Mouse (Mus musculus) stomach, embryonic 16.5 days (tissue): ENCODE data around the gene Preb. TPM values are rescaled to one million over a fixed set of nuclear protein-coding genes. Genes with fewer than 3 reads are reported as not detected.
A peak's percentile ranks its signal among the peaks of the same experiment; 100 is the strongest.

Experiments used
- ATAC-seq: fragments of 200-750 bp; cut with Nextera tagmentation; 2 replicates; pipeline ENCODE4 v1.8.0; 2017; ENCODE audit warnings: moderate number of reproducible peaks, moderate TSS enrichment; ENCODE audit not compliant: insufficient read depth, low FRiP score
- H3K27ac ChIP-seq: fragments of 300-500 bp; sonication (generic); 2 replicates; pipeline ENCODE4 v1.5.1; 2014; ENCODE audit warnings: low read length
- H3K27me3 ChIP-seq: fragments of 300-500 bp; sonication (generic); 2 replicates; pipeline ENCODE4 v1.6.1; 2014; ENCODE audit warnings: low read length, control low read depth, mixed read lengths; ENCODE audit not compliant: control insufficient read depth, insufficient read depth
- H3K36me3 ChIP-seq: fragments of 300-500 bp; sonication (generic); 2 replicates; pipeline ENCODE4 v1.6.1; 2014; ENCODE audit warnings: low read length; ENCODE audit not compliant: control insufficient read depth, insufficient read depth
- H3K4me1 ChIP-seq: fragments of 300-500 bp; sonication (generic); 2 replicates; pipeline ENCODE4 v1.6.1; 2014; ENCODE audit warnings: low read length, control low read depth, mixed read lengths; ENCODE audit not compliant: control insufficient read depth, insufficient read depth
- H3K4me2 ChIP-seq: fragments of 300-500 bp; sonication (generic); 2 replicates; pipeline ENCODE4 v1.6.1; 2014; ENCODE audit warnings: low read depth, low read length, mixed read lengths
- H3K4me3 ChIP-seq: fragments of 300-500 bp; sonication (generic); replicated peaks from 2 replicates; pipeline ENCODE4 v1.5.1; 2014; ENCODE audit warnings: mild to moderate bottlenecking, low read length
- H3K9ac ChIP-seq: fragments of 300-500 bp; sonication (generic); 2 replicates; pipeline ENCODE4 v1.6.1; 2014; ENCODE audit warnings: low read length
- H3K9me3 ChIP-seq: fragments of 300-500 bp; sonication (generic); replicated peaks from 2 replicates; pipeline ENCODE4 v1.6.1; 2016; ENCODE audit warnings: low read length, control low read depth; ENCODE audit not compliant: control insufficient read depth
- WGBS: fragments of 180-500 bp; shearing (Covaris S2); extraction: QIAGEN DNeasy Blood & Tissue Kit; methylation state at CpG from one replicate; pipeline ENCODE4 v1.1.7; 2014; 5-methylcytosine and 5-hydroxymethylcytosine counted together
- polyA plus RNA-seq: library from polyadenylated mRNA; unstranded; fragments of >200 nt; fragmentation: Nextera tagmentation; extraction: Ambion mirVana; gene quantifications from 2 replicates; pipeline ENCODE4 v1.2.1, GENCODE M21; 2015

Preb gene
- polyA plus RNA-seq, 1 experiment from 2014 or later, result 154 TPM

DNA sequence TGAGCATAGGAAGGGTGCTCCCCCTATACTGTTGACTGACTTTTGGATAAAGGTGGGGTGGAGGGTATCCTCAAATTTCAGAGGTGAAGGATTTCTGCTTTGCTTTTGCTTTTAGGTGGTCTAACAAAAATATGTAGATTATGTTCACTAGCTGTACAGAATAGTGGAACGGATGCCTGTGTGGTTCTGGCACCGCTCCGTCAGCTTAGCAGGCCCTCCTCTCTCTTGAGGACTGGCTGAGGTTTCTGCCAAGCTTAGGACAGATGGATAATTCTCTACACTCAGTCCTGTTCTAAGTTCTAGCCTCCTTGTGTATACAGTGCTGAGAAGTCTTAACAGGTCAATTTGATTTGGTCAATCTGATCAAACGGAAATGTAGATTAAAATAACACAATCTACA lies 9.7 kb downstream of the Preb start:
- Histone ChIP-seq H3K27ac (peak overlapping the region; percentile 76), H3K4me1 (peaks cover 17% of the 10 kb centered on the region), H3K9ac (peak overlapping the region; percentile 72), H3K27me3 (no peaks in the 10 kb centered on the region), H3K4me2 (peak overlapping the region; percentile 88), H3K4me3 (peak overlapping the region; percentile 70), H3K36me3 (peaks cover 16% of the 10 kb centered on the region; the same call in 1 of the 2 replicates), H3K9me3 (no peaks in the 10 kb centered on the region)
- ATAC-seq, result no peak
- whole genome bisulfite sequencing, result 57% methylated on average over 4 of the region's 4 CpGs

DNA sequence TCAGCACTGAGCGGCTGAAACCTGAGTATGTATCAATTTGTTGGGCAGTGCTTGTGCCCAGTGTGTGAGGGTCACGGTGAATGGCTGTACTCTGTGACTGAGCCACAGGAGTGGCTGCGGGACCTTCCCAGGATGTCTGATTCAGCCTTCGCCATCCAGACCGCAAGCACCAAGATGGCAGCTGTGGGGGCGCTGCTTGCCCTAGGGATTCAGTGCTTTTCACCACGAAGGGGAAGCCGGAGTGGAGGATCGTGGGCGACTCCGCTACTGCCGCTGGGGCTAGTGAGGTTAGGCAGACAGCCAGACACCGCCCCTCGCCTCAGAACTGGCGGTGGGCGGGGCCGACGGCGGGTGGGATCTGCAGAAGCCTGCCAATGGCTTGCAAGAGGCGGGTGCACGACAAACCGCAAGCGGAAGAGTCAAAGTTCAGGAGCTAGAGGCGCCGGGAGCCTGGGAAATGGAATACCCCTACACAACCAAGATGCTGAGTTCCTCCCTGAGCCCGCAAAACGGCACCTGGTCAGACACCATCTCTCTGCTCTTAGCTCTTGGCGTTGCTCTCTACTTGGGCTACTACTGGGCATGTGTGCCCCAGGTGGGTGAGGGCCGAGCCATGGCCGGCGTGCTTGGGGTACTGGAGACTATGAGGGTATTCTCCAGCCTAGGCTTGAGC lies 10.4 kb downstream of the Preb start:
- WGBS, result under 1% methylated on average over 31 of the region's 31 CpGs
- H3K27ac ChIP-seq, result peak overlapping the region; percentile 76
- H3K36me3 ChIP-seq, result peaks cover 15% of the 10 kb centered on the region; the same call in 1 of the 2 replicates
- H3K4me2 ChIP-seq, result peak overlapping the region; percentile 88
- no peaks in the 10 kb centered on the region for H3K9me3 ChIP-seq
- peaks cover 17% of the 10 kb centered on the region for H3K4me1 ChIP-seq
- ATAC-seq, result peak; percentile 84
- peak overlapping the region; percentile 70 for H3K4me3 ChIP-seq
- H3K9ac ChIP-seq, result peak overlapping the region; percentile 72
- H3K27me3 ChIP-seq, result no peaks in the 10 kb centered on the region

DNA sequence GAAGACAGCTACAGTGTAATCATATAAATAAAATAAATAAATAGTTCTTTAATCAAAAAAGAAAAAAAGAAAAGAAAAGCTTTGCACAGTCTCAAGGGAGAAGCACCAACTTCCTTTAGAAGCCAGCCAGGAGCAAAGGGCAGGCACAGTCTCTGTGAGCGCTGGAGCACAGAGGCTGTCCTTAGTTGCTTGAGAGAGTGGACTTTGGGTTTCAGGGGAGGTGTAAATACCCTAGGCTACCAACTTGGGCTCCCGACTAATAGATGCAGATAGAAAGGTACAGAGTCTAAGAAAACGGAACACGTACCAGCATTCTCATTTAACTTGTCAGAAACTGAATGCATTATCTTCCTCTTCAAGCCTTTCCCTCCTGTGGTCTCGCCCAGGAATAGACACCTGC lies 11.5 kb downstream of the Preb start:
- Histone ChIP-seq H3K27me3 (no peaks in the 10 kb centered on the region), H3K9me3 (no peaks in the 10 kb centered on the region), H3K4me3 (no peak overlapping the region), H3K36me3 (0 out of 2 replicates have a peak, but pooled peaks cover 4% of the 10 kb centered on the region), H3K9ac (no peak overlapping the region), H3K4me2 (no peak overlapping the region), H3K27ac (no peak overlapping the region), H3K4me1 (peaks cover 17% of the 10 kb centered on the region)
- no peak for ATAC-seq
- 74% methylated on average over 5 of the region's 5 CpGs for WGBS

DNA sequence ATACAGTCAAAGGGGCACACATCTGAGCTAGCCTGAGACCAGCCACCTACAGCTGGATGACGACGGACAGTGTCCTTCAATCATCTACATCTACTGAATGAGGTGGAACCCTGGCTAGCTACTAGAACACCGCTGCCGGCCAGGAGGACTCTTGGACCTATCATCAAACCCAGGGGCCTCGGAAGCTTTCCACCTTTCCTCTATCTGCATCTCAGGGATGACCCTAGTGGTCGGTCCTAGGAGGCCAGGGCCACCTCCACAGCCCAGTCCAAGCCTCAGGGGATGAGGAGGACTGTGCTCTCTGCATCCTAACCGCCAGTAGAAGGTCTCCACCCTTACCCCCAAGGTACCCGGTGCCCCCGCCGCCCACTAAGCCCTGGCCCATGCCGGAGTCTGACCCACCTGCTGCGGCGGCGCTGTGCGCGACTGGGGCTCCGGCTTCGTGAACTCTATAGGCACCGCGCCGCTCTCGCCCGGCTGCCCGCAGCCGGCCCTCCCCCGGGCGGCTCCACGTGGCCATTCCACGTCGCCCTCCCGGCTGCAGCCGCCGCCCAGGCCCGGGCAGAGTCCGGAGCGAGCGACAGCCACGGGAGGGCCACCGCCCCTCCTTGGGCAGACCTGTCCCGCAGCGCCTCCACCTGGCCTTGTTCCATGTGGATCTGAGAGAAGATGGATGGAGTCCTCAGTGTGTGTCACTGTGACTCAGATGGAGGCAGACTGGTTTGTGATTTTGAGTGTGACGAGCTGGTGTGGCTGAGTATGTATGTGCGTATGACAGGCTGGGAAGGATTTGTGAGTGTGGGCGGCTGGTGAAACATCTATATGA lies 15.0 kb downstream of the Preb start, which contains the start of gene Cgref1:
Gene Cgref1, minus strand, starts transcription at position 636 of the 826 bp plus-strand sequence.
- Histone ChIP-seq H3K4me1 (peaks cover 10% of the 10 kb centered on the region), H3K9me3 (no peaks in the 10 kb centered on the region), H3K27me3 (no peaks in the 10 kb centered on the region), H3K36me3 (no peaks in the 10 kb centered on the region), H3K9ac (peak within 1 kb of the TSS; percentile 67), H3K4me2 (peak within 1 kb of the TSS; percentile 65), H3K27ac (no peak within 1 kb of the TSS), H3K4me3 (peak within 1 kb of the TSS; percentile 40)
- WGBS, result 6% methylated on average over 44 of the region's 44 CpGs
- peak; percentile 77; the same call in 1 of the 2 replicates for ATAC-seq

DNA sequence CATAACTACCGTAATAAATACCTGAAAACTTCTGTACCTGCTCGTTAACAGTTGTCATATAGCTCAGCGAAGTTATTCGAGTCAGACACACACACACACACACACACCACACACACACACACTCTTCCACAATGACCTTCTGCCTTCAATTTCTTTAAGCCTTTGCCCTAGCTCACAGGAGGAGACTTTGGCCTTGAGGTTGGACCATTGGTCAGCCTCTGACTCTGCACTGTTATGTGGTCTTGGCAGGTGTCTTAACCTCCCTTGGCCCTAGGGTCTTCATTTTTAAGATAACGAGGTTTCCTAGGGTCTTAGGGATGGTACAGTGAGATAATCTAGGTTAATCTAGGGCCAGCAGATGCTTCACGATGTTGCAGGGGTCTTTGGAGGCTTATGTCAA lies 15.8 kb downstream of the Preb start:
- Histone ChIP-seq H3K27me3 (no peaks in the 10 kb centered on the region), H3K9ac (no peak overlapping the region), H3K27ac (no peak overlapping the region), H3K36me3 (no peaks in the 10 kb centered on the region), H3K4me1 (peaks cover 8% of the 10 kb centered on the region), H3K4me3 (no peak overlapping the region), H3K4me2 (no peak overlapping the region), H3K9me3 (no peaks in the 10 kb centered on the region)
- 87% methylated on average over 6 of the region's 6 CpGs for whole genome bisulfite sequencing
- ATAC-seq, result no peak

DNA sequence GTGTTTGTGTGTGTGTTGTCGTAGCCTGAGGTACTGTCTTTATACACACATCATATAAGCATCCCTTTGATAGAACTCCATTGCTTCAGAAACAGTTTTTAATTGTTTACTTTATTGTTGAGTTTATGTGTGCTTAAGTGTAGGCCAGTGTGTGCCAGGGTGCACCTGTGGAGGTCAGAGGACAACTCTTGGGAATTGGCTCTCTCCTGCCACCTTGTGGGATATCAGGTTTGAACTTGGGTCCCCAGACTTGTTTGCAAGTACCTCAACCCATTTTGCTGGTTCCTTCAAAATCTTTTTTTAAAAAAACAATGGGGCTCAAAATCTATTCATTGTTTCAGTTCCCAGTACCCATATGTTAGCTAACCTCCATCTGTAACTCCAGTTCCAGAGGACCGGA lies 17.2 kb downstream of the Preb start:
- WGBS, result 92% methylated on average over 2 of the region's 2 CpGs

DNA sequence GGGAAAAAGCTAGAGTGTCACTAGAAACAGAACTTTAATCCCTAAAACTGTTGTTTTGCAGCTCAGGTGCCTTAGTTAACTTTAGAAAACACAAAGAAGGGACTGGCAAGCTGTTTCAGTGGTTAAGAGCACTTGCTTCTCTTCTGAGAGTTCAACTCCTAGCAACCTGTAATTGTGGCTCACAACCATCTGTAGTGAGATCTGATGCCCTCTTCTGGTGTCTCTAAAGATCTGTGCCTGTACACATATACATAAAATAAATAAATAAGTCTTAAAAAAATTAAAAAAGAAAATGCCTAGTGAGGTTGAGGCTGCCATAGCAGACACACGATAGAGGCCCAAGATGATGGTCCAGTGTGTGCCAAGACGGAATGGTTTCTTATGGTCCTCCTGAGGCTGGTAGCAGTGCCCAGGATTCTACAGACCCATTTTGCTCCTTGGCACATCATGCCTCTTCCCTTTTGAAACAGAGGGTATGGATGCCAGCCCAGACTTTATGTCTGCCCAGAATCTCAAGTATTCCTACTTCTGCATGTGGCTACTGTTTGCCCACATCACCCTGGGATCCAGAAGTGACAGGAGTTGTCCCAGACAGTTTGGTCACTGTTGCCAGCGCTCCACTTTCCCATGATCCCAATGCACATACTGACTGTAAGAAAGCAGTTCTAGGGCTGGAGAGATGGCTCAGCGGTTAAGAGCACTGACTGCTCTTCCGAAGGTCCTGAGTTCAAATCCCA lies 25.3 kb downstream of the Preb start:
- WGBS, result 90% methylated on average over 5 of the region's 5 CpGs
- Histone ChIP-seq H3K9me3 (no peaks in the 10 kb centered on the region), H3K27ac (no peak overlapping the region), H3K4me1 (no peaks in the 10 kb centered on the region), H3K4me3 (no peak overlapping the region), H3K27me3 (no peaks in the 10 kb centered on the region), H3K36me3 (no peaks in the 10 kb centered on the region), H3K9ac (no peak overlapping the region), H3K4me2 (no peak overlapping the region)
- ATAC-seq, result no peak

More for the DNA sequence above, 17.2 kb downstream of the Preb start:
- H3K36me3 ChIP-seq, result no peaks in the 10 kb centered on the region
- no peaks in the 10 kb centered on the region for H3K4me1 ChIP-seq
- H3K27me3 ChIP-seq, result no peaks in the 10 kb centered on the region
- no peak for ATAC-seq
- H3K9ac ChIP-seq, result no peak overlapping the region
- H3K27ac ChIP-seq, result no peak overlapping the region
- no peak overlapping the region for H3K4me2 ChIP-seq
- no peak overlapping the region for H3K4me3 ChIP-seq
- H3K9me3 ChIP-seq, result no peaks in the 10 kb centered on the region

DNA sequence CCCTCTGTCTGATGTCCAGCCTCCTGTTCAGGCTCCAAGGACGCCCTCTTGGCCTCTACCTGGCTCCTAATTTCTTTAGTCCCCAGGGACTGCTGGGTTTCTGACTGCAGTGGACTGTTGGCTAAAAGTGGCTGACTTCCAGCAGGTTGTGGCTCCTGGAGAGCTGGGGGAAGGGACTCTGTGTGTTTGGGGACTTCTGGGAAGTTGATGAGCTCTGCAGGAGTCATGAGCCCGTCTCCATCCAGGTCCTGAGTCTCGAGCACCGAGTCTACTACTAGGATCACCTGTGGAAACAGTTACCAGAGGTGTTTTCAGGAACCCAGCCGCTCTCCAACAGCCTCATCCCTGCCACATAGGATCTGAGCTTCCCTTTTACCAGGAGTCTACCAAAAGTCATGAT lies 26.5 kb downstream of the Preb start:
- WGBS, result 60% methylated on average over 5 of the region's 5 CpGs
- no peak for ATAC-seq

More for the DNA sequence above, 26.5 kb downstream of the Preb start:
- Histone ChIP-seq H3K9ac (no peak overlapping the region), H3K36me3 (no peaks in the 10 kb centered on the region), H3K4me2 (no peak overlapping the region), H3K27ac (no peak overlapping the region), H3K9me3 (no peaks in the 10 kb centered on the region), H3K27me3 (no peaks in the 10 kb centered on the region), H3K4me1 (no peaks in the 10 kb centered on the region), H3K4me3 (no peak overlapping the region)
